Mouse (Mus musculus) CH12.LX (cell line): ENCODE measurements around the gene Dnajc11. TPM values are rescaled to one million over a fixed set of nuclear protein-coding genes. Genes with fewer than 3 reads are reported as not detected.

Experiments used
- DNase-seq: peaks from one replicate; pipeline ENCODE4 v3.0.0-alpha.2; 2013; ENCODE audit errors: extremely low read depth
- H3K27ac ChIP-seq: 2 replicates; pipeline ENCODE4 v1.5.1; 2012; ENCODE audit warnings: low read depth, mild to moderate bottlenecking, control low read depth, moderate library complexity; ENCODE audit not compliant: insufficient read depth
- H3K27me3 ChIP-seq: replicated peaks from 2 replicates; pipeline ENCODE3; 2012; ENCODE audit warnings: inconsistent platforms
- H3K36me3 ChIP-seq, 2 experiments: replicated peaks in 1 of 2; 2 replicates each; pipeline versions ENCODE3 to v1.6.1; 2012; ENCODE audit warnings: inconsistent platforms in 1 of 2, low read length in 1 of 2, mild to moderate bottlenecking in 1 of 2, mixed read lengths in 1 of 2, moderate library complexity in 1 of 2; ENCODE audit not compliant: control insufficient read depth in 1 of 2, insufficient read depth in 1 of 2
- H3K4me1 ChIP-seq, 2 experiments: 2 replicates each; pipeline ENCODE4 v1.6.1; 2012; ENCODE audit warnings: inconsistent platforms in 1 of 2, moderate library complexity in 1 of 2; ENCODE audit not compliant: insufficient read depth in 2 of 2, control insufficient read depth in 1 of 2
- H3K4me2 ChIP-seq: 2 replicates; pipeline ENCODE4 v1.6.1; 2012; ENCODE audit warnings: low read depth, mild to moderate bottlenecking, control low read depth; ENCODE audit not compliant: poor library complexity, insufficient read depth, severe bottlenecking
- H3K4me3 ChIP-seq, 3 experiments: fragments of 150-350 bp in 1 of 3; sonication (generic) in 1 of 3; replicated peaks in 1 of 3; 2 replicates each; pipeline versions ENCODE3 to v1.5.1; 2011 to 2012; ENCODE audit warnings: low read depth in 2 of 3, low read length in 2 of 3, mild to moderate bottlenecking in 2 of 3, moderate library complexity in 2 of 3, control low read depth in 1 of 3, improper control_type of control experiment in 1 of 3, inconsistent platforms in 1 of 3, mixed read lengths in 1 of 3; ENCODE audit not compliant: poor library complexity in 1 of 3
- H3K79me2 ChIP-seq: replicated peaks from 2 replicates; pipeline ENCODE4 v1.6.1; 2012; ENCODE audit warnings: mild to moderate bottlenecking, moderate library complexity; ENCODE audit not compliant: control insufficient read depth, poor library complexity, insufficient read depth, severe bottlenecking; ENCODE audit errors: extremely low read depth
- H3K9ac ChIP-seq: 2 replicates; pipeline ENCODE4 v1.6.1; 2012; ENCODE audit warnings: low read depth, mild to moderate bottlenecking, control low read depth, moderate library complexity; ENCODE audit not compliant: insufficient read depth
- H3K9me3 ChIP-seq: replicated peaks from 2 replicates; pipeline ENCODE3; 2012; ENCODE audit warnings: low read length, inconsistent platforms, mixed read lengths
- BHLHE40 ChIP-seq: IDR thresholded peaks from 2 replicates; pipeline ENCODE4 v1.6.1; 2011; ENCODE audit warnings: mild to moderate bottlenecking, low read depth, low read length, improper control_type of control experiment
- CHD2 ChIP-seq: IDR thresholded peaks from 2 replicates; pipeline ENCODE4 v1.6.1; 2011; ENCODE audit warnings: low read length, improper control_type of control experiment
- ELF1 ChIP-seq: IDR thresholded peaks from 2 replicates; pipeline ENCODE4 v1.6.1; 2014; ENCODE audit warnings: low read depth, mild to moderate bottlenecking, inconsistent platforms, low read length, improper control_type of control experiment
- ETS1 ChIP-seq: conservative IDR thresholded peaks from 2 replicates; pipeline ENCODE4 v1.6.1; 2012; ENCODE audit warnings: low read depth, mild to moderate bottlenecking, inconsistent platforms, low read length, improper control_type of control experiment, moderate library complexity
- GABPA ChIP-seq: IDR thresholded peaks from 2 replicates; pipeline ENCODE4 v1.6.1; 2012; ENCODE audit warnings: low read depth, low read length, improper control_type of control experiment, inconsistent platforms; ENCODE audit not compliant: insufficient replicate concordance
- IRF4 ChIP-seq: IDR thresholded peaks from 2 replicates; pipeline ENCODE4 v1.6.1; 2014; ENCODE audit warnings: low read depth, mild to moderate bottlenecking, inconsistent platforms, low read length, improper control_type of control experiment
- JUND ChIP-seq: conservative IDR thresholded peaks from 2 replicates; pipeline ENCODE4 v1.6.1; 2011; ENCODE audit warnings: low read depth, low read length, improper control_type of control experiment
- MAFK ChIP-seq: IDR thresholded peaks from 2 replicates; pipeline ENCODE4 v1.6.1; 2011; ENCODE audit warnings: low read length, improper control_type of control experiment; ENCODE audit not compliant: insufficient replicate concordance
- MAX ChIP-seq: IDR thresholded peaks from 2 replicates; pipeline ENCODE4 v1.6.1; 2011; ENCODE audit warnings: low read length, improper control_type of control experiment
- MEF2A ChIP-seq: IDR thresholded peaks from 2 replicates; pipeline ENCODE4 v1.6.1; 2014; ENCODE audit warnings: low read depth, mild to moderate bottlenecking, inconsistent platforms, low read length, improper control_type of control experiment, borderline replicate concordance
- MXI1 ChIP-seq: IDR thresholded peaks from 2 replicates; pipeline ENCODE4 v1.6.1; 2011; ENCODE audit warnings: mild to moderate bottlenecking, low read depth, low read length, improper control_type of control experiment
- MYC ChIP-seq: IDR thresholded peaks from 2 replicates; pipeline ENCODE4 v1.6.1; 2011; ENCODE audit warnings: low read depth, mild to moderate bottlenecking, improper control_type of control experiment, low read length
- NELFE ChIP-seq: IDR thresholded peaks from 2 replicates; pipeline ENCODE4 v1.6.1; 2011; ENCODE audit warnings: low read depth, low read length, improper control_type of control experiment
- RAD21 ChIP-seq: IDR thresholded peaks from 2 replicates; pipeline ENCODE4 v1.6.1; 2011; ENCODE audit warnings: low read depth, mild to moderate bottlenecking, low read length, improper control_type of control experiment, moderate library complexity
- TCF12 ChIP-seq: IDR thresholded peaks from 2 replicates; pipeline ENCODE4 v1.6.1; 2014; ENCODE audit warnings: low read depth, mild to moderate bottlenecking, inconsistent platforms, low read length, improper control_type of control experiment
- USF1 ChIP-seq: IDR thresholded peaks from 2 replicates; pipeline ENCODE4 v1.6.1; 2014; ENCODE audit warnings: low read depth, mild to moderate bottlenecking, inconsistent platforms, low read length, improper control_type of control experiment
- USF2 ChIP-seq: conservative IDR thresholded peaks from 2 replicates; pipeline ENCODE4 v1.6.1; 2011; ENCODE audit warnings: low read depth, low read length, improper control_type of control experiment
- ZNF384 ChIP-seq: IDR thresholded peaks from 2 replicates; pipeline ENCODE4 v1.6.1; 2012; ENCODE audit warnings: low read depth, low read length, improper control_type of control experiment, inconsistent platforms
- dilution Hi-C: fragments of 300-500 bp; cut with MboI; formaldehyde crosslinking; loops from 2 replicates; pipeline ENCODE4 v1.14.3; 2020; ENCODE audit warnings: low sequenced_read_pairs; ENCODE audit not compliant: extremely low pct_unique_long_range_greater_than_20kb, extremely low pct_ligation_motif_present
- in situ Hi-C: fragments of 300-500 bp; cut with MboI; formaldehyde crosslinking; loops from 3 replicates; pipeline ENCODE4 v1.14.3; 2019; ENCODE audit warnings: low sequenced_read_pairs, low pct_ligation_motif_present, low pct_unique_long_range_greater_than_20kb, mixed read lengths
- polyA plus RNA-seq: library from polyadenylated mRNA; unstranded; fragments of >175 nt; gene quantifications from 2 replicates; pipeline ENCODE4 v1.2.1, GENCODE M21; 2012; ENCODE audit warnings: low read depth; ENCODE audit not compliant: insufficient read length
- total RNA-seq, 2 experiments: library from RNA; depleted of rRNA; stranded (reverse); fragments of 300-350 nt in 1 of 2; fragments of >200 nt in 1 of 2; gene quantifications; 2 replicates each; pipeline ENCODE4 v1.2.3; 2012 to 2014

Dnajc11 gene
- total and polyA plus RNA-seq, 3 experiments = 63.5 to 102 (median 75.6) TPM

- H3K36me3 ChIP-seq = peaks cover 59 to 88% of the 10 kb centered on the region in 2 experiments
- in situ Hi-C loops = no loop called here
- dilution Hi-C loops = no loop called here
- H3K4me3 ChIP-seq = no peak overlapping the region
- H3K27ac ChIP-seq = no peak overlapping the region
- DNase-seq = no peak
- no peak overlapping the region for H3K4me2 ChIP-seq
- H3K9me3 ChIP-seq = no peaks in the 10 kb centered on the region
- H3K4me1 ChIP-seq = peaks cover 11 to 24% of the 10 kb centered on the region in 2 experiments
- no peak for TF ChIP-seq CHD2
- no peak for TF ChIP-seq MEF2A
- no peak for TF ChIP-seq ZNF384
- no peaks in the 10 kb centered on the region for H3K27me3 ChIP-seq
- H3K9ac ChIP-seq = no peak overlapping the region
- peaks cover 21% of the 10 kb centered on the region for H3K79me2 ChIP-seq
Observed at GRCm38 (mm10) chr4:152022506-152022905, 89.0 kb downstream of the Dnajc11 start.

GRCm38 (mm10) chr4:152024525-152024924, 91.0 kb downstream of the Dnajc11 start:
- in situ Hi-C loops = no loop called here
- DNase-seq = no peak
- H3K9me3 ChIP-seq = no peaks in the 10 kb centered on the region
- H3K4me1 ChIP-seq = peaks cover 20 to 36% of the 10 kb centered on the region in 2 experiments
- H3K4me3 ChIP-seq = no peak overlapping the region
- H3K79me2 ChIP-seq = peaks cover 21% of the 10 kb centered on the region
- H3K36me3 ChIP-seq = peaks cover 48 to 70% of the 10 kb centered on the region in 2 experiments
- H3K27ac ChIP-seq = no peak overlapping the region
- TF ChIP-seq RAD21 (no peak), ELF1 (no peak), GABPA (no peak), MAX (no peak), JUND (no peak), BHLHE40 (no peak), MYC (no peak), ZNF384 (no peak), IRF4 (no peak), USF2 (no peak), MXI1 (no peak), NELFE (no peak), ETS1 (no peak), TCF12 (no peak), USF1 (no peak), MAFK (no peak)
- peaks cover 3% of the 10 kb centered on the region for H3K27me3 ChIP-seq
- dilution Hi-C loops = no loop called here
- H3K9ac ChIP-seq = no peak overlapping the region
- no peak overlapping the region for H3K4me2 ChIP-seq
